Mouse (Mus musculus): ENCODE data around the gene Stxbp6. TPM values are rescaled to one million over a fixed set of nuclear protein-coding genes. Genes with fewer than 3 reads are reported as not detected.

Gene Stxbp6
- total and polyA plus RNA-seq, 2 experiments from 2014 or later: 28.9 to 31.8 TPM

- Histone ChIP-seq H3K27ac (ENCODE audit: low read depth, low read length) (no peak overlapping the region), H3K4me1 (ENCODE audit: insufficient read depth, low read length) (no peaks in the 10 kb centered on the region), H3K27me3 (ENCODE audit: insufficient read depth, low read length) (no peaks in the 10 kb centered on the region), H3K36me3 (ENCODE audit: insufficient read depth, low read length) (no peaks in the 10 kb centered on the region), H3K4me2 (ENCODE audit: low read depth, low read length, poor library complexity, severe bottlenecking) (no peak overlapping the region), H3K9me3 (ENCODE audit: low read length) (no peaks in the 10 kb centered on the region), H3K9ac (replicated peaks; ENCODE audit: low read length, poor library complexity, severe bottlenecking) (no peak overlapping the region), H3K4me3 (ENCODE audit: low read depth, low read length) (no peak overlapping the region)
- TF ChIP-seq CTCF (IDR thresholded peaks at IDR 0.05): no peak
- 71% methylated on average over 8 of the region's 8 CpGs for WGBS
- ATAC-seq (ENCODE audit: low FRiP score): no peak
- DNase-seq (ENCODE audit: low spot score): no peak
Observed at GRCm38 (mm10) chr12:44939106-44939505, 135.4 kb downstream of the Stxbp6 start.

- Histone ChIP-seq H3K36me3 (ENCODE audit: insufficient read depth, low read length) (no peaks in the 10 kb centered on the region), H3K9me3 (ENCODE audit: low read length) (no peaks in the 10 kb centered on the region), H3K4me2 (ENCODE audit: low read depth, low read length, poor library complexity, severe bottlenecking) (no peak overlapping the region), H3K4me1 (ENCODE audit: insufficient read depth, low read length) (no peaks in the 10 kb centered on the region), H3K27me3 (ENCODE audit: insufficient read depth, low read length) (no peaks in the 10 kb centered on the region), H3K4me3 (ENCODE audit: low read depth, low read length) (no peak overlapping the region), H3K9ac (replicated peaks; ENCODE audit: low read length, poor library complexity, severe bottlenecking) (no peak overlapping the region), H3K27ac (ENCODE audit: low read depth, low read length) (no peak overlapping the region)
- 90% methylated on average over 6 of the region's 6 CpGs for WGBS
- no peak for TF ChIP-seq CTCF (IDR thresholded peaks at IDR 0.05)
- ATAC-seq (ENCODE audit: low FRiP score) (no peak), DNase-seq (ENCODE audit: low spot score) (no peak)
Observed at GRCm38 (mm10) chr12:44932954-44933353, 141.6 kb downstream of the Stxbp6 start.

GRCm38 (mm10) chr12:44931716-44932115, 142.8 kb downstream of the Stxbp6 start:
- WGBS: 79% methylated on average over 7 of the region's 7 CpGs
- no peaks in the 10 kb centered on the region for H3K4me1 ChIP-seq (ENCODE audit: insufficient read depth, low read length)
- no peaks in the 10 kb centered on the region for H3K27me3 ChIP-seq (ENCODE audit: insufficient read depth, low read length)
- H3K36me3 ChIP-seq (ENCODE audit: insufficient read depth, low read length): no peaks in the 10 kb centered on the region
- no peak overlapping the region for H3K4me2 ChIP-seq (ENCODE audit: low read depth, low read length, poor library complexity, severe bottlenecking)
- DNase-seq (ENCODE audit: low spot score): no peak
- H3K9me3 ChIP-seq (ENCODE audit: low read length): no peaks in the 10 kb centered on the region
- H3K9ac ChIP-seq (replicated peaks; ENCODE audit: low read length, poor library complexity, severe bottlenecking): no peak overlapping the region
- no peak overlapping the region for H3K27ac ChIP-seq (ENCODE audit: low read depth, low read length)
- no peak for TF ChIP-seq CTCF (IDR thresholded peaks at IDR 0.05)
- H3K4me3 ChIP-seq (ENCODE audit: low read depth, low read length): no peak overlapping the region
- ATAC-seq (ENCODE audit: low FRiP score): no peak

- no peaks in the 10 kb centered on the region for H3K4me1 ChIP-seq (ENCODE audit: insufficient read depth, low read length)
- 33% methylated on average over 3 of the region's 3 CpGs for WGBS
- TF ChIP-seq CTCF (IDR thresholded peaks at IDR 0.05): no peak
- no peaks in the 10 kb centered on the region for H3K9me3 ChIP-seq (ENCODE audit: low read length)
- no peak for DNase-seq (ENCODE audit: low spot score)
- no peaks in the 10 kb centered on the region for H3K27me3 ChIP-seq (ENCODE audit: insufficient read depth, low read length)
- no peaks in the 10 kb centered on the region for H3K36me3 ChIP-seq (ENCODE audit: insufficient read depth, low read length)
- no peak overlapping the region for H3K27ac ChIP-seq (ENCODE audit: low read depth, low read length)
- H3K4me3 ChIP-seq (ENCODE audit: low read depth, low read length): no peak overlapping the region
- no peak overlapping the region for H3K4me2 ChIP-seq (ENCODE audit: low read depth, low read length, poor library complexity, severe bottlenecking)
- no peak overlapping the region for H3K9ac ChIP-seq (replicated peaks; ENCODE audit: low read length, poor library complexity, severe bottlenecking)
- ATAC-seq (ENCODE audit: low FRiP score): no peak
Observed at GRCm38 (mm10) chr12:44928456-44928855, 146.1 kb downstream of the Stxbp6 start.

GRCm38 (mm10) chr12:44925901-44926300, 148.6 kb downstream of the Stxbp6 start:
- DNase-seq (ENCODE audit: low spot score): peak; percentile 57
- H3K4me1 ChIP-seq (ENCODE audit: insufficient read depth, low read length): no peaks in the 10 kb centered on the region
- H3K27me3 ChIP-seq (ENCODE audit: insufficient read depth, low read length): no peaks in the 10 kb centered on the region
- H3K9me3 ChIP-seq (ENCODE audit: low read length): no peaks in the 10 kb centered on the region
- ATAC-seq (ENCODE audit: low FRiP score): no peak
- no peak overlapping the region for H3K27ac ChIP-seq (ENCODE audit: low read depth, low read length)
- H3K4me2 ChIP-seq (ENCODE audit: low read depth, low read length, poor library complexity, severe bottlenecking): no peak overlapping the region
- no peak for TF ChIP-seq CTCF (IDR thresholded peaks at IDR 0.05)
- WGBS: 79% methylated on average over 3 of the region's 3 CpGs
- no peaks in the 10 kb centered on the region for H3K36me3 ChIP-seq (ENCODE audit: insufficient read depth, low read length)
- no peak overlapping the region for H3K9ac ChIP-seq (replicated peaks; ENCODE audit: low read length, poor library complexity, severe bottlenecking)
- H3K4me3 ChIP-seq (ENCODE audit: low read depth, low read length): no peak overlapping the region

GRCm38 (mm10) chr12:44923273-44923672, 151.2 kb downstream of the Stxbp6 start:
- H3K36me3 ChIP-seq (ENCODE audit: insufficient read depth, low read length): no peaks in the 10 kb centered on the region
- no peaks in the 10 kb centered on the region for H3K27me3 ChIP-seq (ENCODE audit: insufficient read depth, low read length)
- H3K9ac ChIP-seq (replicated peaks; ENCODE audit: low read length, poor library complexity, severe bottlenecking): no peak overlapping the region
- H3K4me1 ChIP-seq (ENCODE audit: insufficient read depth, low read length): no peaks in the 10 kb centered on the region
- H3K4me2 ChIP-seq (ENCODE audit: low read depth, low read length, poor library complexity, severe bottlenecking): no peak overlapping the region
- WGBS: 97% methylated on average over 3 of the region's 3 CpGs
- DNase-seq (ENCODE audit: low spot score): no peak
- no peak for TF ChIP-seq CTCF (IDR thresholded peaks at IDR 0.05)
- ATAC-seq (ENCODE audit: low FRiP score): no peak
- H3K27ac ChIP-seq (ENCODE audit: low read depth, low read length): no peak overlapping the region
- no peaks in the 10 kb centered on the region for H3K9me3 ChIP-seq (ENCODE audit: low read length)
- H3K4me3 ChIP-seq (ENCODE audit: low read depth, low read length): no peak overlapping the region

All from midbrain, postnatal 0 days (tissue).